Mouse (Mus musculus) frontal cortex, postnatal 14 days (tissue): ENCODE measurements around the gene Inafm1.
A peak's percentile ranks its signal among the peaks of the same experiment; 100 is the strongest.
"Not testable (repeated sequence)": the region's sequence is repeated elsewhere in the genome, so short reads cannot be mapped to it uniquely, and the experiment has no call there.

Experiments used
- DNase-seq, 2 experiments: peaks; one replicate each; pipeline ENCODE4 v3.0.0; 2022; ENCODE audit warnings: low spot score in 2 of 2

Inafm1 gene

GRCm38 (mm10) chr7:16297616-16298015 is 24.2 kb upstream of the Inafm1 start:
- DNase-seq: no peak

- peak; percentile 63 to 67 for DNase-seq
Observed at GRCm38 (mm10) chr7:16296766-16297390, 23.5 kb upstream of the Inafm1 start.

GRCm38 (mm10) chr7:16296146-16296545 is 22.7 kb upstream of the Inafm1 start:
- no peak for DNase-seq

GRCm38 (mm10) chr7:16295321-16295900 is 22.0 kb upstream of the Inafm1 start:
- peak; percentile 70 to 74 for DNase-seq

GRCm38 (mm10) chr7:16294837-16295236 is 21.4 kb upstream of the Inafm1 start:
- DNase-seq: peak; percentile 86 to 93

GRCm38 (mm10) chr7:16294346-16294745 is 20.9 kb upstream of the Inafm1 start:
- DNase-seq: no peak

- DNase-seq: no peak
Observed at GRCm38 (mm10) chr7:16287791-16288190, 14.4 kb upstream of the Inafm1 start.

GRCm38 (mm10) chr7:16287016-16287415 is 13.6 kb upstream of the Inafm1 start:
- no peak for DNase-seq

GRCm38 (mm10) chr7:16286026-16286961 is 12.9 kb upstream of the Inafm1 start, which contains the start of gene Ccdc9:
Gene Ccdc9 (minus strand): TSS chr7:16286795.
- DNase-seq: peak; percentile 99

- DNase-seq: peak; percentile 39 to 62
Observed at GRCm38 (mm10) chr7:16285450-16286025, 12.1 kb upstream of the Inafm1 start.

- DNase-seq: no peak
Observed at GRCm38 (mm10) chr7:16284904-16285303, 11.5 kb upstream of the Inafm1 start.

- DNase-seq: no peak
Observed at GRCm38 (mm10) chr7:16284001-16284400, 10.6 kb upstream of the Inafm1 start.

GRCm38 (mm10) chr7:16282334-16282733 is 8.9 kb upstream of the Inafm1 start:
- no peak for DNase-seq

GRCm38 (mm10) chr7:16280721-16281120 is 7.3 kb upstream of the Inafm1 start:
- DNase-seq: no peak

- DNase-seq: no peak
Observed at GRCm38 (mm10) chr7:16274922-16275890, 1.8 kb upstream of the Inafm1 start.

GRCm38 (mm10) chr7:16273766-16274140 is 336 bp upstream of the Inafm1 start:
- peak; percentile 53 for DNase-seq

- peak; percentile 50 to 58 for DNase-seq
Observed at GRCm38 (mm10) chr7:16272681-16273080, 736 bp downstream of the Inafm1 start.

- DNase-seq: no peak
Observed at GRCm38 (mm10) chr7:16271139-16271538, 2.3 kb downstream of the Inafm1 start.

- DNase-seq: not testable (repeated sequence)
Observed at GRCm38 (mm10) chr7:16266593-16266992, 6.8 kb downstream of the Inafm1 start.

- no peak for DNase-seq
Observed at GRCm38 (mm10) chr7:16265856-16266255, 7.6 kb downstream of the Inafm1 start.

- no peak for DNase-seq
Observed at GRCm38 (mm10) chr7:16263843-16264242, 9.6 kb downstream of the Inafm1 start.
